In the genomic region with DNA sequence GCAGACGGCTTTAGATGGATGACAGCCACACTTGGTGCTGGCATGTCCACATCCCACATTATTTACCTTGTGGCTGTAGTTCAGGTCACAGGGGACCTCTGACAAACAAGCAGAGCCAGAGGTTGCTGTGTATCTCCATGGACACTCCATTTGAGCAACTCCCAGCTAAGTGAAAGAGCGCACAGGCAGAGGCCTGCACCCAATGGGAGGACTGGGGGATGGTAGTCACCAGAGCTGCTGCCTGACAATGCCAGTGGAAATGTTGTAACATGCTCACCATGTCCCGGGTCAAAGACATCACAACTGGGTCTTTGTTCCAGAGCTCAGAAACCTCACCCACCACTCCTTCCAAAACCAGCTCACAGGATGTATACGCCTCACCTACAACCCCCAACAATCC, we compare ENCODE assay signal across 17 mouse cellular contexts.
DNase-seq lines count a peak whose midpoint lies in the region; ATAC-seq and TF ChIP-seq lines count a peak whose summit lies in the region.
"Had no signal": no experiment of that assay in that cellular context is flagged by ENCODE, and none has a peak within 500 bp of the region (broad histone marks: within the 10 kb centered on the region; RNA-seq: fewer than 3 reads in every experiment).

No protein-coding gene starts in this region.

- peak overlapping the region; percentile 84 for H3K4me2 ChIP-seq in limb, embryonic 12.5 days
- no peak overlapping the region for H3K4me2 ChIP-seq in liver, embryonic 13.5 days
- H3K4me2 ChIP-seq in forebrain, postnatal 0 days (ENCODE audit: low read depth) = no peak overlapping the region
- H3K4me2 ChIP-seq: hindbrain, embryonic 15.5 days had no signal

- peaks cover 57% of the 10 kb centered on the region for H3K4me1 ChIP-seq in limb, embryonic 12.5 days (replicated peaks)
- peaks cover 53% of the 10 kb centered on the region for H3K4me1 ChIP-seq in limb, embryonic 10.5 days
- H3K4me1 ChIP-seq in liver, embryonic 13.5 days (replicated peaks) = peaks cover 33% of the 10 kb centered on the region
- peaks cover 4% of the 10 kb centered on the region; the same call in 1 of the 2 replicates for H3K4me1 ChIP-seq in forebrain, postnatal 0 days (ENCODE audit: insufficient read depth)

- 84% methylated on average over 4 of the region's 4 CpGs for WGBS in limb, embryonic 12.5 days
- WGBS in limb, embryonic 10.5 days = 86% methylated on average over 4 of the region's 4 CpGs
- 62% methylated on average over 4 of the region's 4 CpGs for WGBS in liver, embryonic 13.5 days (ENCODE audit: insufficient replicate concordance)
- WGBS in forebrain, postnatal 0 days = 95% methylated on average over 4 of the region's 4 CpGs

- ATAC-seq in limb, embryonic 12.5 days (ENCODE audit: insufficient number of reproducible peaks, insufficient read depth, low FRiP score, low TSS enrichment, low read depth) = no peak
- peak; percentile 52 for ATAC-seq in liver, embryonic 13.5 days (ENCODE audit: low read depth)
- ATAC-seq in forebrain, postnatal 0 days = no peak
- ATAC-seq: activated CD4-positive, CD25-positive, alpha-beta regulatory T cell, adult 4 months had no signal

- H3K27ac ChIP-seq in limb, embryonic 12.5 days = no peak overlapping the region
- no peak overlapping the region for H3K27ac ChIP-seq in limb, embryonic 10.5 days
- H3K27ac ChIP-seq in liver, embryonic 13.5 days = peak overlapping the region; percentile 51; the same call in 1 of the 2 replicates
- H3K27ac ChIP-seq in forebrain, postnatal 0 days (ENCODE audit: low read depth, low read length) = no peak overlapping the region
- H3K27ac ChIP-seq: hindbrain, embryonic 15.5 days; midbrain, embryonic 10.5 days had no signal

- H3K27me3 ChIP-seq in limb, embryonic 12.5 days = no peaks in the 10 kb centered on the region
- no peaks in the 10 kb centered on the region for H3K27me3 ChIP-seq in limb, embryonic 10.5 days (ENCODE audit: low read depth, poor library complexity, severe bottlenecking)
- peaks cover 30% of the 10 kb centered on the region for H3K27me3 ChIP-seq in liver, embryonic 13.5 days
- 0 out of 2 replicates have a peak, but pooled peaks cover 4% of the 10 kb centered on the region for H3K27me3 ChIP-seq in forebrain, postnatal 0 days (ENCODE audit: insufficient read depth, low read length)
- H3K27me3 ChIP-seq: limb, embryonic 15.5 days had no signal

- no peak overlapping the region for H3K9ac ChIP-seq in limb, embryonic 12.5 days (replicated peaks)
- no peak overlapping the region for H3K9ac ChIP-seq in liver, embryonic 13.5 days
- no peak overlapping the region for H3K9ac ChIP-seq in forebrain, postnatal 0 days
- H3K9ac ChIP-seq: hindbrain, embryonic 15.5 days; limb, embryonic 15.5 days had no signal

- H3K9me3 ChIP-seq in limb, embryonic 12.5 days = no peaks in the 10 kb centered on the region
- no peaks in the 10 kb centered on the region for H3K9me3 ChIP-seq in limb, embryonic 10.5 days (replicated peaks)
- H3K9me3 ChIP-seq in liver, embryonic 13.5 days (replicated peaks) = no peaks in the 10 kb centered on the region
- H3K9me3 ChIP-seq in forebrain, postnatal 0 days (ENCODE audit: low read length) = no peaks in the 10 kb centered on the region
- H3K9me3 ChIP-seq: hindbrain, embryonic 15.5 days; limb, embryonic 15.5 days; midbrain, embryonic 10.5 days had no signal

- DNase-seq in adrenal gland, postnatal 10 days = peak; percentile 71
- DNase-seq in adrenal gland, postnatal 25 days = no peak
- no peak for DNase-seq in limb, embryonic 10.5 days (ENCODE audit: low spot score)
- no peak for DNase-seq in liver, embryonic 13.5 days
- DNase-seq in cerebellum, adult 18-20 months = no peak
- DNase-seq in right cerebral cortex, adult 18-20 months = no peak
- no peak for DNase-seq in forebrain, postnatal 0 days
- DNase-seq: cerebellum, adult 9-10 months; heart, postnatal 10 days; kidney, adult 11 months; kidney, postnatal 36 days; thymus, postnatal 36 days had no signal

- TF ChIP-seq CTCF in forebrain, postnatal 0 days (IDR thresholded peaks at IDR 0.05; ENCODE audit: low read depth) = no peak

- no peak overlapping the region for H3K4me3 ChIP-seq in limb, embryonic 12.5 days (replicated peaks)
- no peak overlapping the region for H3K4me3 ChIP-seq in limb, embryonic 10.5 days
- H3K4me3 ChIP-seq in liver, embryonic 13.5 days (replicated peaks) = no peak overlapping the region
- H3K4me3 ChIP-seq in forebrain, postnatal 0 days (ENCODE audit: low read depth, low read length) = no peak overlapping the region
- H3K4me3 ChIP-seq: hindbrain, embryonic 15.5 days; limb, embryonic 15.5 days; midbrain, embryonic 10.5 days had no signal

- peaks cover 60% of the 10 kb centered on the region for H3K36me3 ChIP-seq in limb, embryonic 12.5 days
- peaks cover 62% of the 10 kb centered on the region for H3K36me3 ChIP-seq in limb, embryonic 10.5 days
- 0 out of 2 replicates have a peak, but pooled peaks cover 5% of the 10 kb centered on the region for H3K36me3 ChIP-seq in liver, embryonic 13.5 days
- H3K36me3 ChIP-seq in forebrain, postnatal 0 days (ENCODE audit: insufficient read depth) = no peaks in the 10 kb centered on the region
- H3K36me3 ChIP-seq: hindbrain, embryonic 15.5 days had no signal
